Mouse (Mus musculus): ENCODE data around the gene Frat2. TPM values are rescaled to one million over a fixed set of nuclear protein-coding genes. Genes with fewer than 3 reads are reported as not detected.

Frat2 gene
- total RNA-seq, 2 experiments from 2014 or later = 7.1 to 7.4 TPM

Other genes with a start within 250 kb of the Frat2 start
- gene Slit1, start 104.5 kb downstream of the Frat2 start, total RNA-seq (2021) = 10 to 100 TPM; 48.6 to 56.6 TPM
- gene Arhgap19, start 46.1 kb downstream of the Frat2 start, total RNA-seq (2021) = 1 to 10 TPM; 3.2 to 3.8 TPM
- 10 to 100 TPM; 14.0 to 15.7 TPM for gene Frat1, start 18.2 kb downstream of the Frat2 start, total RNA-seq (2021)
- gene Rrp12, start 48.0 kb upstream of the Frat2 start, total RNA-seq (2021) = 10 to 100 TPM; 29.7 to 31.5 TPM
- 100 to 1,000 TPM; 593 to 606 TPM for gene Pgam1, start 63.8 kb upstream of the Frat2 start, total RNA-seq (2021)
- gene Exosc1, start 85.3 kb upstream of the Frat2 start, total RNA-seq (2021) = 10 to 100 TPM; 20.4 to 30.6 TPM
- 10 to 100 TPM; 42.7 to 49.4 TPM for gene Zdhhc16, start 85.3 kb upstream of the Frat2 start, total RNA-seq (2021)
- 10 to 100 TPM; 30.9 to 32.3 TPM for gene Mms19, start 133.0 kb upstream of the Frat2 start, total RNA-seq (2021)
- gene Ubtd1, start 133.6 kb upstream of the Frat2 start, total RNA-seq (2021) = 10 to 100 TPM; 12.0 to 12.2 TPM
- under 1 TPM; 0.30 to 0.44 TPM for gene Ankrd2, start 187.9 kb upstream of the Frat2 start, total RNA-seq (2021)
- 1 to 10 TPM; 4.9 to 5.0 TPM for gene Hoga1, start 197.5 kb upstream of the Frat2 start, total RNA-seq (2021)
- under 1 TPM; 0.53 to 0.73 TPM for gene 4933411K16Rik, start 204.1 kb upstream of the Frat2 start, total RNA-seq (2021)
- gene Morn4, start 238.2 kb upstream of the Frat2 start, total RNA-seq (2021) = 10 to 100 TPM; 66.2 to 67.8 TPM
- 10 to 100 TPM; 68.9 to 69.7 TPM for gene Pi4k2a, start 242.3 kb upstream of the Frat2 start, total RNA-seq (2021)

Measured in left cerebral cortex, adult 18-20 months (tissue).